Mouse (Mus musculus) MEL (cell line): ENCODE measurements at regions not wholly inside any gene's neighbourhood (a gene's known extent, or its start where the extent isn't known, plus 50 kb on each side); places are given as distances from the start of the nearest gene placed in this dataset.

ENCODE experiments used
- DNase-seq: peaks from one replicate; pipeline ENCODE4 v3.0.0; 2011; ENCODE audit warnings: low read depth, low spot score
- H3K27ac ChIP-seq: 2 replicates; pipeline ENCODE4 v1.5.1; 2012; ENCODE audit warnings: low read depth, mild to moderate bottlenecking, control low read depth, low read length, moderate library complexity; ENCODE audit not compliant: control insufficient read depth
- H3K27me3 ChIP-seq, 2 experiments: fragments of 150-350 bp in 1 of 2; sonication (generic) in 1 of 2; 2 replicates each; pipeline ENCODE4 v1.6.1; 2012; ENCODE audit warnings: low read length in 2 of 2, mild to moderate bottlenecking in 2 of 2, improper control_type of control experiment in 1 of 2, moderate library complexity in 1 of 2; ENCODE audit not compliant: insufficient read depth in 2 of 2, control insufficient read depth in 1 of 2
- H3K36me3 ChIP-seq, 2 experiments: 2 replicates each; pipeline ENCODE4 v1.6.1; 2012 to 2014; ENCODE audit warnings: low read length in 2 of 2, improper control_type of control experiment in 1 of 2, inconsistent platforms in 1 of 2, mild to moderate bottlenecking in 1 of 2; ENCODE audit not compliant: insufficient read depth in 2 of 2, control insufficient read depth in 1 of 2
- H3K4me1 ChIP-seq, 2 experiments: fragments of 150-350 bp in 1 of 2; sonication (generic) in 1 of 2; 2 replicates each; pipeline ENCODE4 v1.6.1; 2012; ENCODE audit warnings: low read length in 2 of 2, improper control_type of control experiment in 1 of 2, mild to moderate bottlenecking in 1 of 2; ENCODE audit not compliant: insufficient read depth in 2 of 2, control insufficient read depth in 1 of 2
- H3K4me3 ChIP-seq, 2 experiments: fragments of 150-350 bp in 1 of 2; sonication (generic) in 1 of 2; 2 replicates each; pipeline ENCODE4 v1.5.1; 2012; ENCODE audit warnings: low read depth in 2 of 2, low read length in 2 of 2, mild to moderate bottlenecking in 2 of 2, moderate library complexity in 2 of 2, control low read depth in 1 of 2, improper control_type of control experiment in 1 of 2; ENCODE audit not compliant: control insufficient read depth in 1 of 2, insufficient read depth in 1 of 2
- H3K79me2 ChIP-seq: 2 replicates; pipeline ENCODE4 v1.6.1; 2012; ENCODE audit warnings: mild to moderate bottlenecking, low read length, moderate library complexity; ENCODE audit not compliant: control insufficient read depth, poor library complexity, insufficient read depth
- H3K9ac ChIP-seq: 2 replicates; pipeline ENCODE4 v1.6.1; 2012; ENCODE audit warnings: low read depth, mild to moderate bottlenecking, control low read depth, low read length, moderate library complexity; ENCODE audit not compliant: control insufficient read depth, poor library complexity, severe bottlenecking
- H3K9me3 ChIP-seq: fragments of 150-350 bp; sonication (generic); replicated peaks from 2 replicates; pipeline ENCODE4 v1.6.1; 2012; ENCODE audit warnings: mild to moderate bottlenecking, low read length, improper control_type of control experiment, moderate library complexity; ENCODE audit not compliant: insufficient read depth
- ELF1 ChIP-seq: IDR thresholded peaks from 2 replicates; pipeline ENCODE4 v1.6.1; 2014; ENCODE audit warnings: low read depth, mild to moderate bottlenecking, inconsistent platforms, low read length, improper control_type of control experiment, moderate library complexity
- GABPA ChIP-seq: IDR thresholded peaks from 2 replicates; pipeline ENCODE4 v1.6.1; 2012; ENCODE audit warnings: low read depth, mild to moderate bottlenecking, inconsistent platforms, low read length, improper control_type of control experiment, moderate library complexity
- HCFC1 ChIP-seq: IDR thresholded peaks from 2 replicates; pipeline ENCODE4 v1.6.1; 2012; ENCODE audit warnings: low read depth, mild to moderate bottlenecking, inconsistent platforms, low read length, improper control_type of control experiment, moderate library complexity
- KAT2A ChIP-seq: conservative IDR thresholded peaks from 2 replicates; pipeline ENCODE4 v1.6.1; 2012; ENCODE audit warnings: low read depth, low read length, improper control_type of control experiment, inconsistent platforms
- MAFK ChIP-seq: IDR thresholded peaks from 2 replicates; pipeline ENCODE4 v1.6.1; 2011; ENCODE audit warnings: low read depth, mild to moderate bottlenecking, low read length, improper control_type of control experiment, borderline replicate concordance
- MAZ ChIP-seq: IDR thresholded peaks from 2 replicates; pipeline ENCODE4 v1.6.1; 2012; ENCODE audit warnings: low read depth, mild to moderate bottlenecking, inconsistent platforms, low read length, improper control_type of control experiment
- MEF2A ChIP-seq: IDR thresholded peaks from 2 replicates; pipeline ENCODE4 v1.6.1; 2014; ENCODE audit warnings: low read depth, mild to moderate bottlenecking, inconsistent platforms, low read length, improper control_type of control experiment; ENCODE audit not compliant: poor library complexity, insufficient replicate concordance, severe bottlenecking; ENCODE audit errors: extremely low read depth
- NRF1 ChIP-seq: IDR thresholded peaks from 2 replicates; pipeline ENCODE4 v1.6.1; 2014; ENCODE audit warnings: low read depth, mild to moderate bottlenecking, inconsistent platforms, low read length, improper control_type of control experiment, moderate library complexity; ENCODE audit not compliant: poor library complexity, insufficient read depth, severe bottlenecking
- POLR2A ChIP-seq, 2 experiments: IDR thresholded peaks; 2 replicates each; pipeline ENCODE4 v1.6.1; 2011 to 2012; ENCODE audit warnings: low read length in 2 of 2, mild to moderate bottlenecking in 2 of 2, control low read depth in 1 of 2, improper control_type of control experiment in 1 of 2, low read depth in 1 of 2, moderate library complexity in 1 of 2; ENCODE audit not compliant: control insufficient read depth in 1 of 2, insufficient read depth in 1 of 2, poor library complexity in 1 of 2
- POLR2AphosphoS2 ChIP-seq: IDR thresholded peaks from 2 replicates; pipeline ENCODE4 v1.6.1; 2011; ENCODE audit warnings: low read length, improper control_type of control experiment
- POLR2AphosphoS5 ChIP-seq: IDR thresholded peaks from 2 replicates; pipeline ENCODE4 v1.6.1; 2012; ENCODE audit warnings: low read depth, borderline replicate concordance, mild to moderate bottlenecking, inconsistent platforms, low read length, moderate library complexity, mixed read lengths
- SIN3A ChIP-seq: IDR thresholded peaks from 2 replicates; pipeline ENCODE4 v1.6.1; 2012; ENCODE audit warnings: low read length, improper control_type of control experiment, inconsistent platforms
- SMC3 ChIP-seq: IDR thresholded peaks from 2 replicates; pipeline ENCODE4 v1.6.1; 2011; ENCODE audit warnings: low read depth, low read length, improper control_type of control experiment
- TCF12 ChIP-seq: IDR thresholded peaks from 2 replicates; pipeline ENCODE4 v1.6.1; 2014; ENCODE audit warnings: low read depth, mild to moderate bottlenecking, inconsistent platforms, low read length, improper control_type of control experiment, moderate library complexity
- UBTF ChIP-seq: IDR thresholded peaks from 2 replicates; pipeline ENCODE4 v1.6.1; 2012; ENCODE audit warnings: low read depth, mild to moderate bottlenecking, inconsistent platforms, low read length, improper control_type of control experiment, moderate library complexity, borderline replicate concordance; ENCODE audit not compliant: insufficient read depth
- ZKSCAN1 ChIP-seq: IDR thresholded peaks from 2 replicates; pipeline ENCODE4 v1.6.1; 2012; ENCODE audit warnings: low read depth, mild to moderate bottlenecking, inconsistent platforms, low read length, improper control_type of control experiment, moderate library complexity
- ZMIZ1 ChIP-seq: IDR thresholded peaks from 2 replicates; pipeline ENCODE4 v1.6.1; 2012; ENCODE audit warnings: low read depth, mild to moderate bottlenecking, inconsistent platforms, low read length, improper control_type of control experiment, moderate library complexity
- ZNF384 ChIP-seq: IDR thresholded peaks from 2 replicates; pipeline ENCODE4 v1.6.1; 2012; ENCODE audit warnings: low read depth, mild to moderate bottlenecking, inconsistent platforms, low read length, improper control_type of control experiment

DNA sequence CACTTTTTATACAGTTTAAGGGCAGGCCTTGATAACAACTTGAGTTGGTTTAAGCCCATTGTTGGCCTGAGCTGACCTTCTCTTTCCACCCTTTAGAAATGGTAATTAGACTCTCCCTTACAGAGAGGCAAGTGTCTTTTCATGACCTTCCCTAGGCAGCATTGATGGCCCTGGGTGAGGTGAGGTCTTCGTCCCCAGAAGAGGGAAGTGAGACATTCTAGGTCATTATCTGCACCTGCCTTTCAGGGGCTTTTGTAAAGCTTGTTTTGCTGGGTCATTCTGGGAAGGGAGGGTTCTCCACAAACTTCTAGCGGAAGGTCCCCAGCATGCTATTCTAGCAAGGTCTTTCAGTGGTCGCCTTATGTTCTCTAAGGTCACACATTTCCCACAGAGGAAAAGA lies 93.6 kb upstream of the Foxn2 start:
- Histone ChIP-seq H3K27me3 (no peaks in the 10 kb centered on the region; a peak in 1 of 4 replicates), H3K4me1 (no peaks in the 10 kb centered on the region), H3K4me3 (no peak overlapping the region), H3K27ac (no peak overlapping the region), H3K9me3 (no peaks in the 10 kb centered on the region), H3K36me3 (no peaks in the 10 kb centered on the region), H3K79me2 (no peaks in the 10 kb centered on the region), H3K9ac (no peak overlapping the region)
- DNase-seq, result no peak
- TF ChIP-seq GABPA (no peak), UBTF (no peak), TCF12 (no peak), POLR2A (IDR thresholded peaks at IDR 0.05; ENCODE audit: control insufficient read depth in 1 of 2, insufficient read depth in 1 of 2, low read depth in 1 of 2, low read length in 2 of 2, poor library complexity in 1 of 2) (no peak), NRF1 (no peak), SMC3 (no peak), ELF1 (no peak), ZKSCAN1 (no peak)

DNA sequence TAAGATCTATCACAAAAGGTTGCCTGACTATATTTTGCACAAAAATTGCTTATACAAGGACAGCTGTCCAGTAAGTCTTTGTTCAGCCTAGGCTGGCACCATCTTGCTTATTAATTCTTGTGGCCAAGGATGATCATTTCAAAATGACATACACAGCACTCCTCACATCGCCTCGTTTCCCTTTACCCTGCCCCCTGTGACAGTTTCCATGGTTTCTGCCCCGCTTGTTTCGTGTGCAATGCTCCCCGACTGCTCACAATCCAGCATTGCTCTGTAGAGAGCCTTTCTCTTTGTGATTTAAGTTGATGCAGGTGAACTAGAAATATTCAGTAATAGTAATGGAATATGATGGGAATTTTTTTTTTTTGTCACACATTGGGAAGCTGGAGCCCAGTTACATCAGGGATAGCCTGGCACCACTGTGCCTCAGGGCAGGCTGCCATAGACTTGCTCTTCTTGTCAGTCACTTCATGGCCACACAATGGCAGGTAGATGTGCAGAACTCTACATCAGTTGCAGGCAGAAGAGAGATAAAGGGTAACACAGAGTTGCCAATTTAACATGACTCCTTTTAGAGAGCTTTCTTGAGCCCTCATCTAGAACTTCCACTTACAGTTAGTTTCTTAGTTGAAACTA lies 90.6 kb upstream of the Foxn2 start:
- DNase-seq, result no peak
- TF ChIP-seq MAZ (no peak), ELF1 (no peak), ZMIZ1 (no peak), SIN3A (no peak), KAT2A (no peak), POLR2A (IDR thresholded peaks at IDR 0.05; ENCODE audit: control insufficient read depth in 1 of 2, insufficient read depth in 1 of 2, low read depth in 1 of 2, low read length in 2 of 2, poor library complexity in 1 of 2) (no peak), GABPA (no peak), MAFK (no peak), HCFC1 (no peak), ZNF384 (no peak), POLR2AphosphoS2 (no peak), POLR2AphosphoS5 (no peak), MEF2A (no peak), TCF12 (no peak)
- TF ChIP-seq, all 39 proteins: peak for 0
- no peaks in the 10 kb centered on the region for H3K36me3 ChIP-seq
- no peaks in the 10 kb centered on the region; a peak in 1 of 4 replicates for H3K27me3 ChIP-seq
- H3K4me3 ChIP-seq, result no peak overlapping the region
- no peak overlapping the region for H3K9ac ChIP-seq
- no peaks in the 10 kb centered on the region for H3K9me3 ChIP-seq
- no peaks in the 10 kb centered on the region for H3K4me1 ChIP-seq
- H3K79me2 ChIP-seq, result no peaks in the 10 kb centered on the region
- H3K27ac ChIP-seq, result no peak overlapping the region
